Mouse (Mus musculus) ES-Bruce4 (cell line): Measurements from ENCODE around the gene Mn1.

Source experiments
- CTCF ChIP-seq: IDR thresholded peaks from one replicate; pipeline ENCODE4 v1.8.1; 2011; ENCODE audit warnings: low read depth, low read length
- POLR2A ChIP-seq: IDR thresholded peaks from one replicate; pipeline ENCODE4 v1.8.1; 2011; ENCODE audit warnings: low read length; ENCODE audit not compliant: insufficient read depth

- no peak for TF ChIP-seq CTCF
- no peak for TF ChIP-seq POLR2A
Observed at GRCm38 (mm10) chr5:111438821-111439220, 21.7 kb downstream of the Mn1 start.
